Mouse (Mus musculus) testis, adult 2 months (tissue): ENCODE measurements around the gene Srp54a. TPM values are rescaled to one million over a fixed set of nuclear protein-coding genes. Genes with fewer than 3 reads are reported as not detected.
A peak's percentile ranks its signal among the peaks of the same experiment; 100 is the strongest.
"Not testable (repeated sequence)": the region's sequence is repeated elsewhere in the genome, so short reads cannot be mapped to it uniquely, and the experiment has no call there.

Experiments used
- H3K27ac ChIP-seq: fragments of 200-500 bp; 2 replicates; pipeline ENCODE4 v1.5.1; 2012; ENCODE audit warnings: low read depth, low read length; ENCODE audit not compliant: control insufficient read depth, insufficient read depth
- H3K27me3 ChIP-seq: fragments of 200-500 bp; 2 replicates; pipeline ENCODE4 v1.6.1; 2012; ENCODE audit warnings: mild to moderate bottlenecking, low read length, moderate library complexity; ENCODE audit not compliant: control insufficient read depth, insufficient read depth
- H3K36me3 ChIP-seq: fragments of 200-500 bp; 2 replicates; pipeline ENCODE4 v1.6.1; 2012; ENCODE audit warnings: mild to moderate bottlenecking, low read length; ENCODE audit not compliant: control insufficient read depth, insufficient read depth
- H3K4me1 ChIP-seq: fragments of 200-500 bp; 2 replicates; pipeline ENCODE4 v1.6.1; 2012; ENCODE audit warnings: low read length; ENCODE audit not compliant: control insufficient read depth, insufficient read depth
- H3K4me3 ChIP-seq: fragments of 200-500 bp; 2 replicates; pipeline ENCODE4 v1.5.1; 2012; ENCODE audit warnings: low read depth, mild to moderate bottlenecking, low read length, moderate library complexity, mixed read lengths; ENCODE audit not compliant: control insufficient read depth
- CTCF ChIP-seq: fragments of 200-500 bp; IDR thresholded peaks from 2 replicates; pipeline ENCODE4 v1.5.1; 2012; ENCODE audit warnings: low read depth, mild to moderate bottlenecking, inconsistent platforms, low read length, moderate library complexity; ENCODE audit not compliant: control insufficient read depth, insufficient read depth, insufficient replicate concordance
- POLR2A ChIP-seq: fragments of 200-500 bp; IDR thresholded peaks from 2 replicates; pipeline ENCODE4 v1.6.1; 2012; ENCODE audit warnings: low read depth, mild to moderate bottlenecking, inconsistent platforms, low read length, moderate library complexity; ENCODE audit not compliant: control insufficient read depth
- polyA plus RNA-seq: library from polyadenylated mRNA; depleted of rRNA; stranded (reverse); fragments of >200 nt; gene quantifications from 2 replicates; pipeline ENCODE4 v1.2.3, GENCODE M21; 2012; rRNA removed

Gene Srp54a
- polyA plus RNA-seq: 19.5 and 20.1 TPM in 2 replicates

GRCm38 (mm10) chr12:55079726-55080600 lies at the start of gene Srp54a, which contains the start of gene 2700097O09Rik:
Srp54a (plus strand) TSS chr12:55080262.
2700097O09Rik (minus strand) TSS chr12:55080110.
- H3K27me3 ChIP-seq, H3K4me1 ChIP-seq, H3K36me3 ChIP-seq: not testable (repeated sequence)
- H3K27ac ChIP-seq: peak within 1 kb of the TSS; percentile 97
- TF ChIP-seq POLR2A: peak; percentile 74; the same call in 1 of the 2 replicates
- H3K4me3 ChIP-seq: peak within 1 kb of the TSS; percentile 97

DNA sequence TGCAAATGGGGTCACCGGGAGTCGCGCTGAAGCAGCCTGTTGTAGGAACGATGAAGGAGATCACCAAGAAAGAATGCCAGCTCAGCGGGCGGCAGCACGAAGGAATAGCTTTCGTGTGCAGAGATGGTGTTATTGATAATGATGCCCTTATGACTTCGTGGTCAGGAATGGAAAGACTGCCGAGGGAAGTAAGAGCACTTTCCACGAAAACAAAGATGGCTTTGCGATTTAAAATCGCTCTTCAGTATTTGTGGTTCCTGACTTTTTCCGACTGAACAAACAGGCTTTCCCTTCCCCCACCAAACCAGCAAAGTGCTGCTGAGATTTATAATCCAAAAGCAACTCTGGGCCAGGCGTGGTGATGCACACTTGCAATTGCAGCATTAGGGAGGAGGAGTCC lies 39.1 kb upstream of the Srp54a start:
- H3K4me3 ChIP-seq: no peak overlapping the region
- TF ChIP-seq POLR2A (no peak), CTCF (no peak)
- H3K36me3 ChIP-seq: no peaks in the 10 kb centered on the region
- no peaks in the 10 kb centered on the region for H3K27me3 ChIP-seq
- H3K27ac ChIP-seq: no peak overlapping the region
- no peaks in the 10 kb centered on the region for H3K4me1 ChIP-seq

DNA sequence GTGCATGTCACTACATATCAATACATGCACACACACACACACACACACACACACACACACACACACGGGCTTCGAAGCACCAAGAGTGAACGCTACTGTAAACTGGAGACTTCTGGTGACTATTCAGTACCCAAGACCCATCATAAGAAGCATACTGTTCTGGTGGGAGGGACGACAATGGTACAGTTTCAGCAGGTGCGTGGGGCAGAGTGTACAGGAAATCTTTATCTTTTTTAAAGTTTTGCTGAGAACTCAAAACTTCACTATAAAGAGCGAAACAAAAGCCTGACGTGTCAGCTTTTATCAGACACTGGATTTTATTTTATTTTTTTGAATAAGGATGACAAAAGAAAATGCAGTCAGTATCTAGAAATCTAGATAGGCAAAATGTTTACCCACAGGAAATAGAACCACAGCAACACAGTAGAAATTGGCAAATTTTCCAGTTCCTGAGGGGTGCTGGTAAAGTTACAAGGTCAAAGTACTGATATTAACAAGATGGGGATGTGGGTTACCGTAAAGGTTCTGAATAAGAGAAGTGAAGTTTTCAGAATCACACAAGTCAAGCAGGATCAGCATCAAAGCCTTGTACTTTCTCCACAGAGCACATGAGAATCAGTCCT lies 30.2 kb upstream of the Srp54a start:
- H3K36me3 ChIP-seq: no peaks in the 10 kb centered on the region; the same call in 1 of the 2 replicates
- H3K4me3 ChIP-seq: no peak overlapping the region

DNA sequence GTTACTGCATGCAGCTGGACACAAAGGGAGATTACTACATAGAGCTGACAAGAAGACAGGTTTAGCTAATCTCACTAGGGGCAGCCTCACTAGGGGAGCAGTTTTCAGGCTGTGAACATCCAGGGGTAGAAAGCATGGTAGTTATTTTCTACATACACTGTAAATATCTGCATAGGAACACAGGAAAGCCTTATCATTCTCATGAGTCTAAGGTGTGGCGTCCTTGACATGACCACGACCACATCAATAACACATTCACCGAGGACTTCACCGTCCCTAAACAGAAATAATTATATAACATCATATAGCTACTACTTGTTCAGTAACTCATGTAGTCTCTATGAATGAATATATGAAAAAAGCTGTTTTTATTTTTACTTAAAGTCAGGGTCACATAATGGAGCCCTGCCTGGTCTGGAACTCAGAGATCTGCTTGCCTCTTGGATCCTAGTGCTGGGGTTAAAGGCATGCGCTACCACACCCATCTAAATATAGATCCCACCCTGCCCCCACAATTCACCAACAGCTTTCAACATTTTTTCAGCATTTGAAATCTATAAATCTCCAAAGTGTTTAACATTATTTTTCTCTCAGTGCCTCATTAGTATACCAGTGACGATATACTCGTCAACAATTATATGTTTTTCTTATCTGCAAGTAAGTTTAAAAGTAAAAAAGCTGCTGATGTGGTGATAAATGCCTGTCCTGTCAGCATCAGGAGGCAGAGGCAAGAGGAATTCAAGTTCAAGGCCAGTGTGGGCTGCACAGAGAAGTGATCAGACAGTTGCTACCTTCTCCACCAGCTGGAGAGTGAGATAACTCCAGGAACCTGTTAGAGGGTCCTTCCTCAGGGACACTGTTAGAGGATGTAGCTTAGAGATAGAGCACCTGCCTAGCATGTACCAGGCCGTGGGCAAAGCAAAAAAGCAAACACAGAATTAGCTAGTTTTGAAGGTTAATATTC lies 28.6 kb upstream of the Srp54a start:
- no peaks in the 10 kb centered on the region; the same call in 1 of the 2 replicates for H3K36me3 ChIP-seq
- no peak overlapping the region for H3K4me3 ChIP-seq
- H3K27ac ChIP-seq: no peak overlapping the region
- no peaks in the 10 kb centered on the region for H3K27me3 ChIP-seq
- no peaks in the 10 kb centered on the region for H3K4me1 ChIP-seq
- no peak for TF ChIP-seq CTCF
- TF ChIP-seq POLR2A: no peak

More for the DNA sequence above, 30.2 kb upstream of the Srp54a start:
- TF ChIP-seq CTCF: no peak
- Histone ChIP-seq H3K27me3 (no peaks in the 10 kb centered on the region), H3K27ac (no peak overlapping the region), H3K4me1 (no peaks in the 10 kb centered on the region)

DNA sequence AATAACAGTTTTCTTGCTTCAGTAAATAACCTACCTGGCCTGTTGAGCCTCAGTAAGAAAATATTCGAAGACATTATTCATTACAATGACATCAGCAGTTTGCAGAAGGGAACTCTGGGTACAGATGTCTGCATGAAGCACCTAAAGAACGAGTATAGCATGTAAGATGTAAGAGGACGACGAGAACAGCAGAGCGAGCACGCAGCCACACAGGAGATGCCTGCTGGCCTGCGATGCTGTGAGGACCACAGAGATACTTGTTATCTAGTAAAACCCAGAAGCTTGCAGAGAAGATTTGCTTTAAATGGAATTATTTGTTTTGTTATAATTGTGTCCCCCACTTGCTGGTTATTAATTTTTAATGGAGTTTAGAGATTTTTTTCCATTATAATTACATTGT lies 26.8 kb upstream of the Srp54a start:
- H3K36me3 ChIP-seq: no peaks in the 10 kb centered on the region; the same call in 1 of the 2 replicates
- no peaks in the 10 kb centered on the region for H3K4me1 ChIP-seq
- no peak overlapping the region for H3K27ac ChIP-seq
- H3K4me3 ChIP-seq: no peak overlapping the region
- TF ChIP-seq CTCF (no peak), POLR2A (no peak)
- no peaks in the 10 kb centered on the region for H3K27me3 ChIP-seq

DNA sequence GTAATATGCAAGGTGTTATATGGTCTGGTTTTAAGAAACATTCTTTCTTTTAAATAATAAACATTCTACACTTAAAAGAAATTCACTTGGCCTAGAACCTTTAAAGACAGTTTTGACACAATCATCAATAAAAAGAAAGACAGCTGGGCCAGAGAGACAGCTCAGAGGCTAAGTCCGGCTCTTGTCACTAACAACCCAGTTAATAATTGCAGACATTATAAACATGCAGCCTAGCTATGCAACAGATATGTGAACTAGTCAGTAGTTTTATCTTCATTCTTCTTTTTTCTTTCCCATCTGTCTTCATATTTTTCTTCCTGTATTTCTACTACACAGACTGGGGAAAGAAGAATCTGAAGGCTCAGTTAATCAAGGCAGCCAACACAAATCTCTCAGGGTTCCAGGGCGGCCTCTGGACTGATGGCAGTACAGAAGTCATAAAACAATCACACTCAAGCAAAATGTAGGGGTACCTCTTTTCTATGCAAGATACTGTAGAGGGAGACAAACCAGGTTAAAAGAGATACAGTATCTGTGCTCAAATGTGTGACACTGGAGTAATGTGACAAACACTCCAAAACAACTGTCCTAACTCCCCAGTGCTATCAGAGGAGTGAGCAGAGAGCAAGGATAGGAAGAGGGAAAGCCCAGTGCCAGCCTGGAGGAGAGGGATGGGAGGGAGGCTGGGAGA lies 25.4 kb upstream of the Srp54a start:
- H3K36me3 ChIP-seq: no peaks in the 10 kb centered on the region; the same call in 1 of the 2 replicates
- TF ChIP-seq CTCF: no peak
- TF ChIP-seq POLR2A: no peak
- H3K27ac ChIP-seq: no peak overlapping the region
- no peak overlapping the region for H3K4me3 ChIP-seq
- H3K27me3 ChIP-seq: no peaks in the 10 kb centered on the region
- no peaks in the 10 kb centered on the region for H3K4me1 ChIP-seq
